Mouse (Mus musculus): ENCODE results near the gene Cx3cr1. TPM values are rescaled to one million over a fixed set of nuclear protein-coding genes. Genes with fewer than 3 reads are reported as not detected.
A peak's percentile ranks its signal among the peaks of the same experiment; 100 is the strongest.

Cx3cr1 gene
- total RNA-seq, 2 experiments from 2014 or later, result 4.8 to 6.5 TPM

- no peak for DNase-seq
These were observed 136.0 kb downstream of the Cx3cr1 start for GRCm38 (mm10) chr9:119933675-119934074.

DNA sequence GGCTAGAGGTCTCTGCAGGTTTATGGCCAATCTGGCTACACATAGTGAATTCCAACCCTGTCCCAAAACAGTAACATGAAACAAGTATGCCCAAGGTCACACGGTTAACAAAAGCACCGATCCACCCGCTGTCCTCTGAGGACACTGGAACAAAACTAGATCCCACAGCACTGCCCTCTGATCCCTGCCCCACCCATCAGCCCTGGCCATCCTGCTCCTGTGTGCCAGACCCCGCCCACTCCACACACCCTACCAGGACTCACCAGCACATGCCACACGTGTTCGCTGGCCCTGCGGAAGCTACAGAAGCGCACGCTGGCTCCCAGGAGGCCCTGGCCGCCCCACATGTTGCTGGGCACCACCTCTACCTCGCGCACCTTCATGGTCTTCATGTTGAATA is 137.3 kb downstream of the Cx3cr1 start:
- DNase-seq, result no peak

DNA sequence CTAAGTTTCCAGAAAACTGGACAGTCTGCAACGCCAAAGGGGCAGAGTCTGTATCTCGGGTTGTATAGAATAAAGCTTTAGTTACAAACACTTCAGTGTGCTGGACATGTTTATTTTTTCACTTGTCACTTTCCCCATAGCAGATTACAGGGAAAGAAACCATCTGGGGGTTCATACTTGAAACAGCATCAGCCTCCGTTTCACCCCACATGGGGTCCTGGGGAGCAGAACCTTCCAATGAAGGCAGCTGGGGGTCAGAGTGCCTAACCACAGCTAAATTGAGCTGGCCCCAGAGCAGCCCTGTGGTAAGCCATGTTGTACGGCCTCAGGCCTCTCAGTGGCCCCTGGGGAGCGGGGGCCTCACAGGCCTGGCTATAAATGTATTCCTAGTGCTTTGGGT is 143.2 kb downstream of the Cx3cr1 start:
- DNase-seq, result no peak

DNA sequence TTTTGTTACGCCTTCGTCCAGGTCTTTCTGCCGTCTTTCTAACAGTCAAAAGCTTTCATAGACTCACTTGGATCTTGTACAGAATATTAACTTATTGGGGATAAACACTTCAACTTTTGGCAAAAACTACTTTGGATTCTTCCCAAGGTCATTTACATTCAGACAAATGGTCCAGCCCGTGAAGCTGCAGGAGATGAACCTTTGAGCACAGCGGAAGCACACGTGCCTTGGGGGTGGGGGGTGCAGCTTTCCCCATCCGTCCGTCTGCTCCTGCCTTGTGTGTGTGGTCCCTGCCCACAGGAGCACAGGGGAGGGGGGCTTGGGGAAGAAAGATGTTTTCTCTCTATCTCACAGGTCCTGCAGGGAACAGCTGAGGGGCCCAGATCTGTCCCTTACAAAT is 143.9 kb downstream of the Cx3cr1 start:
- DNase-seq, result no peak

DNA sequence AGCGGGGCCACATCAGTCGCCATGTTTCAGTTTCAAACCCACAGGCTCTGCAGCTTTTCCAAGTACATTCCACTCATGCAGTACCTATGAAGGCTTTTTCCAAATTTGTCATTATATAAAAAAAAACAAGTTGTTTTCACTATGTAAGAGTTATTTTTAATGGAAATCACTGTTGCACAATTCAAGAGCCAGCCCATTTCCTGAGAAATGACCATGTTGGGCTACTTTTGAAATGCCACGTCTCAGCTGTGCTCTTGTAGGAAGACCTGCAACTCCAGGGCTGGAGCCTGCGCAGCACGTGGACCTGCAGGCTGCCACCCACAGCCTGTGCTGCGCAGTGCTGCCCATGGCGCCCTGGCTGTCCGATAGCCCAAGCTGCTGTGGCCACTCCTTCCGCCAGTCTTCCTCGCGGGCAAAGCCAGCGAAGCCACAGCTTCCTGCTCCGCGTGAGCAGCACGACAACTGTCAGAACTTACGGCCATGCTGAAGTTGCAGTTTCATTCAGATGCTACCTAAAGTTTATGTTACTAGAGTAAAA is 144.5 kb downstream of the Cx3cr1 start:
- DNase-seq, result no peak

GRCm38 (mm10) chr9:119923462-119923861 is 146.2 kb downstream of the Cx3cr1 start:
- no peak for DNase-seq

- no peak for DNase-seq
These were observed 149.8 kb downstream of the Cx3cr1 start for GRCm38 (mm10) chr9:119919858-119920257.

DNA sequence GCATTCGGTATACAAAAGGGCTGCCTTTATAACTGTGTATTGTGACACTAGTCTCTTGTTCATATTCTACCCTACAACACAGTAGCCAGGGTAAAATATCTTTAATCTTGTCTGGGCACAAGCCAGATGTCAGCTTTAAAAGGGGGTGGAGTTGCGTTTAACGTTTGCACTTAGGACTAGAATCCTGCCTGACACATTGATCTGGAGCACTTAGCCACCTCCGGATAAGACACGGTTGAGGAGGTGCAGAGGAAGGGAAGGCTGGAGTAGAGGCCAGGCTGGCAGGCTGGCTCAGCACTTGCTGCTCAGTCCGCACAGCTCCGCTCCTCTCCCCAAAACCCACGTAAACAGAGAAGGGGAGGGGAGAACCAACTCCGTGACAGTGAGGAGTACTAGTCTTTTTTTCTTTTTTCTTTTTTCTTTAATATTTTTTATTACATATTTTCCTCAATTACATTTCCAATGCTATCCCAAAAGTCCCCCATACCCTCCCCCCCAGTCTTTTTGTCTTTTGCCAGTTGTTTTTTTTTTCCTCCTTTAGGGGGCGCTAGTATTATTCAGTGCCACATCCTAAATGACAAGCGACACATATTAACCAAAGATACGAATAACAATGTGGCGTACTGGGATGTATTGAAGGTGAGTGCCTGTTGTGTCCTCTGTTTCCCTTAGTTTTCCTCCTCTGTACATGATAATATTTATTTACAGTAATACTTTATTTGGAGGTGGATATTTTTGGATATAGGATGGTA is 156.4 kb downstream of the Cx3cr1 start:
- DNase-seq, result no peak

DNA sequence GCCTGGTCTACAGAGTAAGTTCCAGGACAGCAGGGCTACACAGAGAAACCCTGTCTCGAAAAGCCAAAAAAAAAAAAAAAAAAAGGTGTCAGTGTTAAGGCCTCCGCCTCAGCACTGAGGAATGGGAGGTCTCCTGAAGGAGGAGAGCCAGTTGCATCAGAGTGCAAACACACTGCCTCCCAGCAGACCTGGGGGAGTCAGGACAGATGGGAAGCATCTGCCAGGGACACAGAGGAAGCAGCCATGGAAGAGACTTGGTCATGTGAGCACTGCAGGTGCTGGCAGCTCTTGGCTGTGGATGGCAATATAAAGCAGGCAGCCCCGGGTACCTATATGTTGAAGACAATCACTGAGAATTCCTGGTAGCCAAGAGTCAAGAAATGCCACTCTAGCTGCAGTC is 159.7 kb downstream of the Cx3cr1 start:
- no peak for DNase-seq

DNA sequence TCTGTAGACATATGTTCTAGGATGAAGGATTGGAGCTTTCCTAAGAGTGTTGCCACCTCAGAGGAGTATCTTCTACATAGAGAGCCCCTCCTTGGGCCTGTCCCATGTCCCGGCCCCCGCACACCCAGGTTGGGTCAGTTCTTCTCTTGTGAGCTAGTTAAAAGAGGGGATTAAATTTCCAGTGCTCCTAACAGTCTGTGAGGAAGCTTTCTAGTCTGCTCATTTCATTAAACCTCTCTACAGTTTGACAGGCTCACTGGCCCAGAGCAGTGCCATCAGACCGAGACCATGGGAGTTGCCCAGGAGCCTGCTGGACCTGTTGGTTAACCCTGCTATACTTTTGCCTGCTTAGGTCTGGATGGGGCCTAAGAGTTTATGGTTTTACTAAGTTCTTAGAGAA is 161.0 kb downstream of the Cx3cr1 start:
- no peak for DNase-seq

DNA sequence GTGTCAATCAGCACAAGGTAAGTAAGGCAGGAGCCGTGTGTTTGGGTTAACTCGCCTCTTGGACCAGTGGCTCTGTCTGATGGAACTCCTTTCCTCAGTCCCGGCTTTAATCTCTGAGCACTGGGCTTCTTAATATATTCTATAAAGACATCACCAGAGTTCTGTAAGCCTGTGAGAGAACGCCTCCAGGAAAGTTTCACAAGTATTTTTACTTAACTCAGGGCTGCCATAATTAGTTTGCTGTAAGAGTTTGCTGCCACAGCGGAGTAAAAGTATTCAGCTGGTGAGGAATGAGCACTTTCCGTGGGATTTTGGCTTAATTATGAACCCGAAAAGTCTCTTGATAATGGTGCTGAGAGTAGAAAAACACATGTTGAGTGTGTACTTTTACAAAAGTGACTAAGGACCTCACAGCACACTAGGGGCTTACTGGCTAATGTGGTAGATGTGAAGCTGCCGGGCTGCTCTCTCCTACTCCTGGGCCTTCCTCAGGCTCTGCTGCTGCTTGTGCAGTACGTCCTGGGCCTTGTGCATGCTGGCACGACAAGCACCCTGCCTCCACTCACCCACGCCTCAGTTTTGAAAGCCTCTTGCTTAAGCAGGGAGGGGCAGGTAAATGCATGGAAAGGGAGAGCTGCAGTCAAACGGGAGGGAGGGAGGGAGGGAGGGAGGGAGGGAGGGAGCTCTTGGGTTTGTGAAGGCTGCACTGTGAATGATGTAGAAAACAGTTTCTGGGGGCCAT is 167.1 kb downstream of the Cx3cr1 start:
- no peak for DNase-seq

- DNase-seq, result no peak
These were observed 170.2 kb downstream of the Cx3cr1 start for GRCm38 (mm10) chr9:119899446-119899845.

DNA sequence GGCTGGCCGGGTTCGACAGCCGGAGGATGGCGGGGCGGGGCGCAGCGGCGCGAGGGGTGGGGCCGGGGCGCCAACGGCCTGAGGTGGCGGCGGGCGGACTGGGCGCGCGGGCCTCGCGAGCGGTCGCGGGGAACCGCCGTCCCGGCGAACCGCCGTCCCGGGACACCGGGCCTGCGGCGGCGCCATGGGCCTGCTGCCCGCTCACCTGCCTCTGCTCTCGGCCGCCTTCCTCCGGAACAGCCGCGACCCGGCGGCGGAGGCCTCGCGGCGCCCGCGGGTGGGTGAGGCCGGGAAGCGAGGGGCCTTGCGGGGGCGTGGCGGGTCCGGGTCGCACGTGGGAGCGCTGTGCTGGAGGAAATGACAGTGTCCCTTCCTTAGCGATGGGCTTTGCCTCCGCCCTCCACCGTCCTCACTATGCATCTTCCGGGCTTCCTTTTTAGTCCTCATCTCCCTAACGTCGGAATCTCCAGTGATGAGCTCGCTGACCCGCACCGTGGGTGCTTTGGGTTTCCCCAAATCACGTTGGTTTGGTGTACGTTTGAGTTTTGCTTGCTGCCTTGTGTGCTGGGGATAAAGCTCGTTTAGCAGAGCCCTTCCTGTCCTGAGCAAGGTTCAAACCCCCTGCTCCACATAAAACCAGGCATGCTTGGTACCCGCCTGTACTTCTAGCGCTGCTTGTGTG is 174.5 kb downstream of the Cx3cr1 start:
- DNase-seq, result peak; percentile 57

- DNase-seq, result peak; percentile 98
These were observed 175.2 kb downstream of the Cx3cr1 start, which contains the start of gene Wdr48 for GRCm38 (mm10) chr9:119894339-119895009. Gene Wdr48 (plus strand): TSS chr9:119894878.

DNA sequence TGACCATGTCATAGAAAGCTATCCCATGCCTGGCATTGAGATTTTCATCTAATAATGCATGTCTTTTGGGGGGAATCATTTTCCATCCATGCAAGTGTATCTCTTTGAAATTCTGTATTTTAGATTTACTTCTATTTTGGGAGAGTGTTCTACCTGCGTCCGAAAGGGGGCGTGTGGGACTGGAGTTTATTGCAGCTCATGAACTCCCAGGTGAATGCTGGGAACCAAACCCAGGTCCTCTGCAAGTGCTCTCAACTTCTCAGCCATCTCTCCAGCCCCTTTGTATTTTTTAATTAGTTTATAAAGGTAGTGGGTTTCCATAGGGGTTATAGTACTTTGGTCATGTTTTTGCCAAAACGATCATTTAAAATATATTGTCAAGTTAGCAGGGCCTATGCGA is 175.8 kb downstream of the Cx3cr1 start:
- no peak for DNase-seq

DNA sequence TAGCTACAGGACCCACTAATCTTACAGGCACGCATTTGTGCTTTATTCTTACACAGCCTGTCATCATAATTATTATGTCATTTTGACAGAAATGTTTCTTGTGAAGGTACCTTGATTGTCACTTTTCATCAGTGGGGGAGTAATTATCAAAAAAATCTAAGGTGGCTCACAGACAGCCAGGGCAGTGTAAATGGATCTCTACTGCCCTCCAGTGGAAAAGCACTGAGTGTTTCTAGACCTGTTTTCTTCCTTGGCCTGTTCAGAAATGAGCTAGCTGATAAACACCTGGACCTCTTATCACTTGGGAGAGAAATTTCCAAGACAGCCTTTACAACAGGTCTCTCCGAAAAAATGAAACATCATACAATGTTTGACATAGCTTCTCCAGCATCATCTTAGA is 179.0 kb downstream of the Cx3cr1 start:
- DNase-seq, result peak; percentile 30

DNA sequence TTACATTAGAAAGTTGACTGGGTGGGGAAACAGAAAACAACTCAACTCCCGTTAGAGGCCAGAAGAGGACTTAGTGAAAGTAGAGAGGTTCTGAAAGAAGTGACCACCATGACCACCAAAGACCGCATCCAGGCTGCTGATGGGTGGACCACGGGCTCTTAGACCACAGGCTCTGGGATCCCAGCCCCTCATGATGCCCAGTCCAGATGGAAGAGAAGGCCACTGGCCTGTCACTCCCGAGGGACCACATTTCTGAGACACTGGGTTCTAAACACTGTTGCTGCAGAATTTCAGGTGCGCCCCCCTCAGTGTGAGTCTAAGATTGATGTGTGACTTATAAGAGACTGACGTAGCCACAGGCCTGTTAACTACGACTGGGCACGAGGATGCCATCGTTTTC is 180.2 kb downstream of the Cx3cr1 start:
- no peak for DNase-seq

DNA sequence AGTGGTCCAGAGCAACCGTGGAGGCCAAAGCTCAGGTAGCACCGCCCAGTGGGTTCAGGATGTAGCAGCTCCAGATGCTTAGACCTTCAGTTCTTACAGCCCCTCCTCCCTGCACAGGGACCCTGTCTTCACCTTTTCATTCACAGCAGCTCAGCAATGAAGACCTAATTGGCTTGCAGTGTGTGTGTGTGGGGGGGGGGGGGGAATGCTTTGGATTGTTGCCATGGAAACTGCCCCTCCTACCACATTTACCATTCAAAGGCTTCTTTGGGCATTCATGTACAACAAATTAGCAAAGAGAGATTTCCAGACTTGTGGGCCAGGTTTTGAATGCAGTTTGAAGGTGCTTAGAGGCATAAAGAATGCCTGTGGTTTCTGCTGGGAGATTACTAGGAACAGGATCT is 180.8 kb downstream of the Cx3cr1 start:
- no peak for DNase-seq

DNA sequence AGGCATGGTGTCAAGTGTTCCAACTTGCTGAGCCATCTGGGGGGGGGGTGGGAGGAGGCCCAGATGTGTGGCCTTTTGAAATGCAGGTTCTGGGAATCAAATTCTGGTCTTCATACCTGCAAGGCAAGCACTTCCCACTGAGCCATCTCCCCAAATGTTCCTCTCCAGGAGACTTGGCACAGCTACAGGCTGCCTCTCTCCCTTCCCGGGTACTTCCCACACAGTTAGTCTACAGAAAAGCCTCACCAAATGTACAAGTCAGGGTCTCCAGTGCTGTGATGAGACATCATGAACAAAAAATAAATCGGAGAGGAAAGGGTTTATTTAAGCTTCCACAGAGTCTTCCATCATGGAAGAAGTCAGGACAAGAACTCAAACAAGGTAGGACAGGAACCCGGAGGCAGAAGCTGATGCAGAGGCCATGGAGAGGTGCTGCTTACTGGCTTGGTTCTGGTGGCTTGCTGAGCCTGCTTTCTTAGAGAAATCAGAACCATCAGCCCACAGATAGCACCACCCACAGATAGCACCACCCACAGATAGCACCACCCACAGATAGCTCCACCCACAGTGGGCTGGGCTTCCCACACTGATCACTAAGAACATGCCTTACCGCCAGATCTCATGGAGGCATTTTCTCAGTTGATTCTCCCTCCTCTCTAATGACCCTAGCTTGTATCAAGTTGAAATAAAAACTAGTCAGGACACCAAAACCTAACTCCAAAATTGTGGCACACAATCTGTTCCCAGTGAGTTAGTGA is 182.4 kb downstream of the Cx3cr1 start:
- DNase-seq, result peak; percentile 1

- DNase-seq, result no peak
These were observed 215.5 kb downstream of the Cx3cr1 start for GRCm38 (mm10) chr9:119854170-119854569.

GRCm38 (mm10) chr9:119853071-119853846 is 216.4 kb downstream of the Cx3cr1 start:
- DNase-seq, result no peak

All from heart, postnatal 4 days (tissue).